Comparison of ENCODE assay signal across 1 mouse cellular context in genomic region chr11:51615601-51616000, GRCm38 (mm10).
TF ChIP-seq lines count a peak whose summit lies in the region.

No protein-coding gene starts in this region.

TF ChIP-seq in MEL, 35 proteins besides CTCF, POLR2A, EP300 and RAD21 (continued from another document):
- TF ChIP-seq POLR2AphosphoS2 (IDR thresholded peaks at IDR 0.05; ENCODE audit: low read length), result peak; percentile 97
- TF ChIP-seq MXI1 (IDR thresholded peaks at IDR 0.05; ENCODE audit: low read depth, low read length), result peak; percentile 75; the same call in 1 of the 2 replicates
- TF ChIP-seq ETS1 (IDR thresholded peaks at IDR 0.05; ENCODE audit: low read depth, low read length), result peak; percentile 31; the same call in 1 of the 2 replicates
- TF ChIP-seq UBTF (IDR thresholded peaks at IDR 0.05; ENCODE audit: borderline replicate concordance, insufficient read depth, low read depth, low read length), result no peak
- TF ChIP-seq SIN3A (IDR thresholded peaks at IDR 0.05; ENCODE audit: low read length), result peak; percentile 89
- no peak; the same call in 1 of the 2 replicates for TF ChIP-seq MAZ (IDR thresholded peaks at IDR 0.05; ENCODE audit: low read depth, low read length)
- TF ChIP-seq USF2 (IDR thresholded peaks at IDR 0.05; ENCODE audit: borderline replicate concordance in 1 of 2, insufficient read depth in 1 of 2, low read depth in 1 of 2, low read length in 2 of 2), result no peak
- TF ChIP-seq USF1 (IDR thresholded peaks at IDR 0.05; ENCODE audit: low read depth, low read length), result no peak
- TF ChIP-seq KAT2A (conservative IDR thresholded peaks at IDR 0.05; ENCODE audit: low read depth, low read length), result no peak
- no peak for TF ChIP-seq MAFK (IDR thresholded peaks at IDR 0.05; ENCODE audit: borderline replicate concordance, low read depth, low read length)
- no peak for TF ChIP-seq NRF1 (IDR thresholded peaks at IDR 0.05; ENCODE audit: insufficient read depth, low read depth, low read length, poor library complexity, severe bottlenecking)
TF ChIP-seq in MEL: peak in this region for 11.
